Mouse (Mus musculus) hindbrain, embryonic 10.5 days (tissue): Measurements from ENCODE around the gene Pitpnm1. TPM values are rescaled to one million over a fixed set of nuclear protein-coding genes. Genes with fewer than 3 reads are reported as not detected.
A peak's percentile ranks its signal among the peaks of the same experiment; 100 is the strongest.

Source experiments
- DNase-seq: peaks from one replicate; pipeline ENCODE4 v3.0.0-alpha.2; 2017; ENCODE audit warnings: low spot score
- H3K27ac ChIP-seq: fragments of 300-500 bp; sonication (generic); 2 replicates; pipeline ENCODE4 v1.5.1; 2016; ENCODE audit warnings: mild to moderate bottlenecking, moderate library complexity
- H3K27me3 ChIP-seq: fragments of 300-500 bp; sonication (generic); 2 replicates; pipeline ENCODE4 v1.6.1; 2016; ENCODE audit warnings: mild to moderate bottlenecking; ENCODE audit not compliant: poor library complexity, insufficient read depth, severe bottlenecking
- H3K36me3 ChIP-seq: fragments of 300-500 bp; sonication (generic); 2 replicates; pipeline ENCODE4 v1.6.1; 2016; ENCODE audit warnings: mild to moderate bottlenecking, moderate library complexity
- H3K4me1 ChIP-seq: fragments of 300-500 bp; sonication (generic); replicated peaks from 2 replicates; pipeline ENCODE4 v1.6.1; 2016; ENCODE audit warnings: mild to moderate bottlenecking
- H3K4me3 ChIP-seq: fragments of 300-500 bp; sonication (generic); 2 replicates; pipeline ENCODE4 v1.5.1; 2016; ENCODE audit warnings: mild to moderate bottlenecking, moderate library complexity
- H3K9me3 ChIP-seq: fragments of 300-500 bp; sonication (generic); 2 replicates; pipeline ENCODE4 v1.6.1; 2016; ENCODE audit warnings: mild to moderate bottlenecking, moderate library complexity
- WGBS: fragments of 180-500 bp; shearing (Covaris S2); methylation state at CpG from one replicate; pipeline ENCODE4 v1.1.7; 2016; 5-methylcytosine and 5-hydroxymethylcytosine counted together
- polyA plus RNA-seq: library from polyadenylated mRNA; unstranded; fragments of >200 nt; fragmentation: Nextera tagmentation; extraction: Ambion mirVana; gene quantifications from 2 replicates; pipeline ENCODE4 v1.2.1, GENCODE M21; 2016

The Pitpnm1 gene
- polyA plus RNA-seq, 1 experiment from 2014 or later = 19.9 TPM

GRCm38 (mm10) chr19:4142416-4143173 lies 42.8 kb downstream of the Pitpnm1 start:
- Histone ChIP-seq H3K4me3 (no peak overlapping the region), H3K4me1 (peaks cover 20% of the 10 kb centered on the region), H3K36me3 (no peaks in the 10 kb centered on the region), H3K27ac (0 out of 2 replicates have a peak overlapping the region, but pooled peaks have one; percentile 23), H3K27me3 (no peaks in the 10 kb centered on the region; the same call in 1 of the 2 replicates), H3K9me3 (no peaks in the 10 kb centered on the region)
- WGBS = 93% methylated on average over 18 of the region's 18 CpGs
- no peak for DNase-seq

- 82% methylated on average over 7 of the region's 7 CpGs for WGBS
- H3K4me1 ChIP-seq = peaks cover 31% of the 10 kb centered on the region
- 0 out of 2 replicates have a peak within 1 kb of the TSS, but pooled peaks have one; percentile 23 for H3K27ac ChIP-seq
- H3K9me3 ChIP-seq = no peaks in the 10 kb centered on the region
- H3K27me3 ChIP-seq = no peaks in the 10 kb centered on the region
- H3K36me3 ChIP-seq = no peaks in the 10 kb centered on the region
- DNase-seq = no peak
- H3K4me3 ChIP-seq = no peak within 1 kb of the TSS
Observed at GRCm38 (mm10) chr19:4143759-4144268, 44.0 kb downstream of the Pitpnm1 start, which contains the start of gene Cabp4. Cabp4 (minus strand) TSS chr19:4144033.

GRCm38 (mm10) chr19:4144550-4145498 lies 45.0 kb downstream of the Pitpnm1 start:
- Histone ChIP-seq H3K4me1 (peaks cover 33% of the 10 kb centered on the region), H3K36me3 (peaks cover 2% of the 10 kb centered on the region), H3K27ac (no peak overlapping the region), H3K27me3 (no peaks in the 10 kb centered on the region), H3K9me3 (no peaks in the 10 kb centered on the region), H3K4me3 (no peak overlapping the region)
- 85% methylated on average over 16 of the region's 16 CpGs for WGBS
- DNase-seq = no peak

GRCm38 (mm10) chr19:4145936-4146335 lies 46.1 kb downstream of the Pitpnm1 start:
- no peak for DNase-seq
- H3K4me1 ChIP-seq = peaks cover 40% of the 10 kb centered on the region

GRCm38 (mm10) chr19:4146366-4147021 lies 46.7 kb downstream of the Pitpnm1 start:
- Histone ChIP-seq H3K9me3 (no peaks in the 10 kb centered on the region), H3K4me1 (peaks cover 40% of the 10 kb centered on the region), H3K36me3 (peaks cover 18% of the 10 kb centered on the region), H3K4me3 (no peak overlapping the region), H3K27ac (no peak overlapping the region), H3K27me3 (no peaks in the 10 kb centered on the region)
- 60% methylated on average over 12 of the region's 12 CpGs for WGBS
- DNase-seq = no peak

More at GRCm38 (mm10) chr19:4145936-4146335, 46.1 kb downstream of the Pitpnm1 start:
- Histone ChIP-seq H3K36me3 (peaks cover 13% of the 10 kb centered on the region), H3K27me3 (no peaks in the 10 kb centered on the region), H3K9me3 (no peaks in the 10 kb centered on the region), H3K27ac (no peak overlapping the region), H3K4me3 (no peak overlapping the region)
- 87% methylated on average over 5 of the region's 5 CpGs for WGBS

- no peak overlapping the region for H3K27ac ChIP-seq
- DNase-seq = no peak
- H3K4me3 ChIP-seq = no peak overlapping the region
- 48% methylated on average over 3 of the region's 3 CpGs for WGBS
- peaks cover 24% of the 10 kb centered on the region for H3K36me3 ChIP-seq
- peaks cover 40% of the 10 kb centered on the region for H3K4me1 ChIP-seq
- H3K27me3 ChIP-seq = no peaks in the 10 kb centered on the region
- no peaks in the 10 kb centered on the region for H3K9me3 ChIP-seq
Observed at GRCm38 (mm10) chr19:4147022-4147405, 47.2 kb downstream of the Pitpnm1 start.

- Histone ChIP-seq H3K27ac (peak overlapping the region; percentile 89), H3K4me3 (peak overlapping the region; percentile 79), H3K4me1 (peaks cover 40% of the 10 kb centered on the region), H3K9me3 (no peaks in the 10 kb centered on the region), H3K27me3 (no peaks in the 10 kb centered on the region), H3K36me3 (peaks cover 33% of the 10 kb centered on the region)
- no peak for DNase-seq
- WGBS = 33% methylated on average over 9 of the region's 9 CpGs
Observed at GRCm38 (mm10) chr19:4147782-4148490, 48.1 kb downstream of the Pitpnm1 start.

- Histone ChIP-seq H3K4me1 (peaks cover 44% of the 10 kb centered on the region), H3K9me3 (no peaks in the 10 kb centered on the region), H3K27ac (peak within 1 kb of the TSS; percentile 89), H3K36me3 (peaks cover 38% of the 10 kb centered on the region), H3K27me3 (no peaks in the 10 kb centered on the region), H3K4me3 (peak within 1 kb of the TSS; percentile 79)
- DNase-seq = peak; percentile 96
- WGBS = under 1% methylated on average over 33 of the region's 33 CpGs
Observed at GRCm38 (mm10) chr19:4148491-4148806, 48.7 kb downstream of the Pitpnm1 start, which contains the start of gene Coro1b. Coro1b (plus strand) TSS chr19:4148619.

GRCm38 (mm10) chr19:4148819-4149218 lies 49.0 kb downstream of the Pitpnm1 start:
- Histone ChIP-seq H3K27ac (peak overlapping the region; percentile 89), H3K4me1 (peaks cover 42% of the 10 kb centered on the region)

GRCm38 (mm10) chr19:4149283-4149682 lies 49.5 kb downstream of the Pitpnm1 start:
- Histone ChIP-seq H3K4me3 (peak overlapping the region; percentile 79), H3K36me3 (peaks cover 44% of the 10 kb centered on the region), H3K27ac (no peak overlapping the region), H3K9me3 (no peaks in the 10 kb centered on the region), H3K4me1 (peaks cover 43% of the 10 kb centered on the region), H3K27me3 (no peaks in the 10 kb centered on the region)
- WGBS = 90% methylated on average over 11 of the region's 11 CpGs
- no peak for DNase-seq

More at GRCm38 (mm10) chr19:4148819-4149218, 49.0 kb downstream of the Pitpnm1 start:
- Histone ChIP-seq H3K36me3 (peaks cover 42% of the 10 kb centered on the region), H3K4me3 (peak overlapping the region; percentile 79), H3K9me3 (no peaks in the 10 kb centered on the region), H3K27me3 (no peaks in the 10 kb centered on the region)
- no peak for DNase-seq
- 5% methylated on average over 8 of the region's 8 CpGs for WGBS

- H3K27ac ChIP-seq = no peak overlapping the region
- H3K27me3 ChIP-seq = no peaks in the 10 kb centered on the region
- peaks cover 44% of the 10 kb centered on the region for H3K36me3 ChIP-seq
- H3K4me3 ChIP-seq = peak overlapping the region; percentile 79
- WGBS = 94% methylated on average over 17 of the region's 17 CpGs
- peaks cover 39% of the 10 kb centered on the region for H3K4me1 ChIP-seq
- DNase-seq = no peak
- no peaks in the 10 kb centered on the region for H3K9me3 ChIP-seq
Observed at GRCm38 (mm10) chr19:4149764-4150461, 50.1 kb downstream of the Pitpnm1 start.
